Mouse (Mus musculus) embryonic facial prominence, embryonic 11.5 days (tissue): ENCODE data around the gene Ttn. TPM values are rescaled to one million over a fixed set of nuclear protein-coding genes. Genes with fewer than 3 reads are reported as not detected.
"Not testable (repeated sequence)": the region's sequence is repeated elsewhere in the genome, so short reads cannot be mapped to it uniquely, and the experiment has no call there.

Experiments used
- ATAC-seq: fragments of 200-750 bp; cut with Nextera tagmentation; replicated peaks from 2 replicates; pipeline ENCODE4 v1.8.0; 2017; ENCODE audit warnings: low read depth; ENCODE audit not compliant: insufficient number of reproducible peaks, low FRiP score, low TSS enrichment
- DNase-seq: peaks from one replicate; pipeline ENCODE4 v3.0.0-alpha.2; 2015; ENCODE audit warnings: low spot score
- H3K27ac ChIP-seq: fragments of 300-500 bp; sonication (generic); replicated peaks from 2 replicates; pipeline ENCODE4 v1.5.1; 2014; ENCODE audit warnings: mild to moderate bottlenecking, low read depth, low read length, control low read depth
- H3K27me3 ChIP-seq: fragments of 300-500 bp; sonication (generic); 2 replicates; pipeline ENCODE4 v1.6.1; 2014; ENCODE audit warnings: mild to moderate bottlenecking, low read length, moderate library complexity, mixed read lengths; ENCODE audit not compliant: control insufficient read depth, insufficient read depth
- H3K36me3 ChIP-seq: fragments of 300-500 bp; sonication (generic); replicated peaks from 2 replicates; pipeline ENCODE4 v1.6.1; 2014; ENCODE audit warnings: low read depth, mild to moderate bottlenecking, low read length, moderate library complexity, mixed read lengths; ENCODE audit not compliant: control insufficient read depth, insufficient read depth
- H3K4me1 ChIP-seq: fragments of 300-500 bp; sonication (generic); 2 replicates; pipeline ENCODE4 v1.6.1; 2014; ENCODE audit warnings: low read length, mixed read lengths; ENCODE audit not compliant: control insufficient read depth, insufficient read depth
- H3K4me2 ChIP-seq: fragments of 300-500 bp; sonication (generic); 2 replicates; pipeline ENCODE4 v1.6.1; 2014; ENCODE audit warnings: low read depth, mild to moderate bottlenecking, control low read depth, low read length, moderate library complexity
- H3K4me3 ChIP-seq: fragments of 300-500 bp; sonication (generic); 2 replicates; pipeline ENCODE4 v1.5.1; 2014; ENCODE audit warnings: low read depth, low read length, control low read depth
- H3K9ac ChIP-seq: fragments of 300-500 bp; sonication (generic); replicated peaks from 2 replicates; pipeline ENCODE4 v1.6.1; 2014; ENCODE audit warnings: mild to moderate bottlenecking, control low read depth, low read length
- H3K9me3 ChIP-seq: fragments of 300-500 bp; sonication (generic); replicated peaks from 2 replicates; pipeline ENCODE4 v1.6.1; 2016; ENCODE audit warnings: mild to moderate bottlenecking, low read length, inconsistent platforms, mixed read lengths; ENCODE audit not compliant: control insufficient read depth
- WGBS: fragments of 180-500 bp; shearing (Covaris S2); extraction: QIAGEN DNeasy Blood & Tissue Kit; methylation state at CpG from one replicate; pipeline ENCODE4 v1.1.7; 2014; 5-methylcytosine and 5-hydroxymethylcytosine counted together
- polyA plus RNA-seq: library from polyadenylated mRNA; unstranded; fragments of >200 nt; fragmentation: Nextera tagmentation; extraction: Ambion mirVana; gene quantifications from 2 replicates; pipeline ENCODE4 v1.2.1, GENCODE M21; 2014

The Ttn gene
- polyA plus RNA-seq = 3.4 and 5.0 TPM in 2 replicates

DNA sequence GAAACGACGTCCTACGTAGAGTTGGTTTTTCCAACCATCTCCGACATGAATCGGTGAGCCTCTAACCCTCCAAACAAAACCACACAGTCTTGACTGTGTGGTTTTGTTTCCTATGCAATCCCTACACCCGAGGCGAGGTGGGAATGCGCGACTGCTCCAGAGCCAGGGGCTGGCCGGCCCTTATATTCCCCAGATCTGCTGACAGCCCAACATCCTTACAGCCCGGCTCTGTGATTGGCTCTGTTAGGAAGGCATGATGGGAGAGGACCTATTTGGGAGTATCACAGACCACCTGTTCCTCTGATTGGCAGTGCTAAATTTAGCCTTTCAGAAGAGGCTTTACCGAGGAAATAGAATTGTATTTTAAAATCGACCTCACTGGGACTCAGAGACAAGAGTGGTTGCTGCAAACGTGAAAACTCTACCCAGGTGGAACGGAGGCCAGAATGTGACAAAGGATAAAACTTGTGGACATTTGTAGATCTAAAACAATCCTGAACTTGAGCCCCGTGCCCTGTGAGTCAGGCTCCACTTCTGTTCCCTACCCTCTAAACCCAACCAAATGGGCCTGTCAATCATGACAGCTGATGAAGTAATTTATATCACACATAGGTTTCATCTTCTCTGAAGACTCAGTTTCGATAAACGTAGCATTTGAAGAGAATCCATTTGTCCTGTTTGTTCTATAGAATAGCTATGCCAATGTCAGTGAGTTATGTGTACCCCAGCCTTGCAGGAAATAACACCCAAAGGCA, at the start of gene Ttn:
Ttn (minus strand) TSS at position 157 of the 755 bp plus-strand sequence.
- Histone ChIP-seq H3K4me2 (no peak within 1 kb of the TSS), H3K27ac (no peak within 1 kb of the TSS), H3K4me3 (no peak within 1 kb of the TSS), H3K9ac (no peak within 1 kb of the TSS), H3K36me3 (no peaks in the 10 kb centered on the region), H3K27me3 (no peaks in the 10 kb centered on the region), H3K4me1 (no peaks in the 10 kb centered on the region), H3K9me3 (no peaks in the 10 kb centered on the region)
- no peak for ATAC-seq
- 81% methylated on average over 18 of the region's 18 CpGs for WGBS
- DNase-seq = no peak

DNA sequence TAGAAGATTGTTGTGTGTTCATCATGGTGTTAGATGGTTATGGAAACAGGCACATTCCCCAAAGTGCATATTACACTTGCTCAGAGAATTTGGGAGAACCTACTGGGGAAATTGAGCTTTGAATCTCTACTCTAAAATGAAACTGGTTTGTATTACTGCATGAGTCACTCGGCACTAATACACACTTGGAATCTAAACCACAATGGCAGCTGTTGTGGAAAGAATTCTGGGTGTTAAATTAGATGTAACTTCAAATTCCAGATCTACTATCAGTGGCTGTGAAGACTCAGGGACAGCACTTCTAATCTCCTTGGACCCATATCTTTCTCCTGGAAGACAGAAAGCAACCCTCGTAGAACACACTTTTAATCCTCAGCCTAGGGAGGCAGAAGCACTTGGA, 38.3 kb upstream of the Ttn start:
- Histone ChIP-seq H3K4me3 (no peak overlapping the region), H3K4me2 (no peak overlapping the region), H3K9me3 (no peaks in the 10 kb centered on the region), H3K27me3 (no peaks in the 10 kb centered on the region), H3K4me1 (no peaks in the 10 kb centered on the region), H3K27ac (no peak overlapping the region), H3K9ac (no peak overlapping the region), H3K36me3 (no peaks in the 10 kb centered on the region)
- DNase-seq = no peak
- 83% methylated on average over 2 of the region's 2 CpGs for WGBS
- no peak for ATAC-seq

DNA sequence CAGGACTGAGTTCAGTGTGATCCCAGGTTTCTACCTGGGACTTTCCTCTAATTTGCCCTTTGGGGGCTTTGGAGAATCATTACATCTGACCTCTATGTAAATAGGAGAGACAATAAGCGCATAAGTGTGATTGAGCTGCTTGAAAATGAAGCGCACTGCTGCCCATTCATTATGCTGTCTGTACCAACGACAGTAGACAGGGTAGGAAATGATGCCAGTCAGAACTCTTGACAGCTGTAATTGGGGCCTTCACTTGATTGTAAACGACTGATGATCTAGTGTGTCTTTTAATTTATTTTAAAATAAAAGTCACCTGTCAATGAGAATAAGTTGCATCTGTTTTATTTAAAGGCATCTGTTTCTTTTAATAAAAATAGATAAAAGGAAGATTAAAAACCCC, 35.4 kb upstream of the Ttn start:
- ATAC-seq = no peak
- no peak overlapping the region for H3K4me2 ChIP-seq
- no peaks in the 10 kb centered on the region for H3K27me3 ChIP-seq
- H3K36me3 ChIP-seq = no peaks in the 10 kb centered on the region
- H3K9me3 ChIP-seq = no peaks in the 10 kb centered on the region
- no peak overlapping the region for H3K4me3 ChIP-seq
- 61% methylated on average over 4 of the region's 4 CpGs for WGBS
- no peaks in the 10 kb centered on the region for H3K4me1 ChIP-seq
- H3K27ac ChIP-seq = no peak overlapping the region
- no peak overlapping the region for H3K9ac ChIP-seq
- no peak for DNase-seq

DNA sequence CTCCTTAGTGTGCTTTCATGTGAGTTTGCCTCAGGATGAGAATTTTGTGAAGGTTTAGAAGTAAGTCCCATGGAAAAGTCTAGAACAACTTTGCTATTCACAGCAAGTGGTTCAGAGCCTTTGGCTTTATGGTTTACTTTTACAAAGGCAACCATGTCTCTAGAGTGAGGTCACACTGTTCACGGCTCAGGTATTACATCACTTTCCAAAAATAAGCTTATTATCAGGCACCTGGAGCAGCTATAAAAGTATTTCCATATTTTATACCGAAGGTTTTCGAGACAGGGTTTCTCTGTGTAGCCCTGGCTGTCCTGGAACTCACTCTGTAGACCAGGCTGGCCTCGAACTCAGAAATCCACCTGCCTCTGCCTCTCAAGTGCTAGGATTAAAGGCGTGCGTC, 31.1 kb upstream of the Ttn start:
- not testable (repeated sequence) for H3K4me1 ChIP-seq, ATAC-seq

DNA sequence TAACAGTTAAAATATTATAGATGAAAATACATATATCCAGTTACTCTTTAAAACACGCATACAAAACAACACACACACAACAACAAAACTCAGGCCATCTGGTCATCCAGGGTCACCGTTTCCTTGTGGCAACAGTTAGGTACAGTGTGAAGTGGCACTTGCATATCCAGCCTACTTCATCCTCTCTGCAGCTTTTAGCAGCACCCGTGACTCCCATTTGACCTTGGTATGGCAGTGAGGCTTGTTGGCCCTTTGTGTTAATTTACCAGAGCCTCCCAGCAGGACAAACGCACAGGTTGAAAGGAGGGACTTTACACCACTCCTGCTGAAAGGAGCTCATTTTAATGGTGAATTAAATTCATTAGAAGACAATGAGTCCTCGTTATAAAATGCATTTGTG, 29.6 kb upstream of the Ttn start:
- ATAC-seq (no peak), DNase-seq (no peak)
- H3K27me3 ChIP-seq = no peaks in the 10 kb centered on the region
- no peak overlapping the region for H3K27ac ChIP-seq
- H3K4me1 ChIP-seq = no peaks in the 10 kb centered on the region
- WGBS = 67% methylated on average over 5 of the region's 5 CpGs
- H3K36me3 ChIP-seq = no peaks in the 10 kb centered on the region
- no peak overlapping the region for H3K9ac ChIP-seq
- H3K4me3 ChIP-seq = no peak overlapping the region
- no peak overlapping the region for H3K4me2 ChIP-seq
- no peaks in the 10 kb centered on the region for H3K9me3 ChIP-seq

More for the DNA sequence above, 31.1 kb upstream of the Ttn start:
- H3K27ac ChIP-seq, H3K4me3 ChIP-seq, H3K4me2 ChIP-seq, DNase-seq, H3K27me3 ChIP-seq, H3K9me3 ChIP-seq, H3K9ac ChIP-seq, H3K36me3 ChIP-seq: not testable (repeated sequence)
- WGBS = 90% methylated on average over 6 of the region's 6 CpGs

DNA sequence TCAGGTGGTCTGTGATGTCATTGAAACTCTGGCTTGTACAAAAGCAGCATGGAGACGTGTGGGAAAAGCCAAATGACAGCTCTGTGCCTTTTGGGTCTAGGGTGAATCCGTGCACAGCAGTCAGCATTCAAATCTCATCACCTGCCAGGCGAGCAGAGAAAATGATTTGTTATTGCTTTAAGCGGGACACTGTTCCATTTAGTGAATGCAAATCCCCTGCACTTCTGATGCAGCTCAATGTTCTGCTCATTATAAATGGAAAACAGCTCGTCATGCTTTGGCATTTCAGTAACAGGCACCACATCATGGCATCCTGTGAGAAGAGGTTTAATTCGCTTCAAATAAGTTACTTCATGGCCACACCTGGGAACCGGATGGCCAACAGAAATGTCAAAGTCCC, 24.7 kb upstream of the Ttn start:
- no peak for ATAC-seq
- no peaks in the 10 kb centered on the region for H3K27me3 ChIP-seq

DNA sequence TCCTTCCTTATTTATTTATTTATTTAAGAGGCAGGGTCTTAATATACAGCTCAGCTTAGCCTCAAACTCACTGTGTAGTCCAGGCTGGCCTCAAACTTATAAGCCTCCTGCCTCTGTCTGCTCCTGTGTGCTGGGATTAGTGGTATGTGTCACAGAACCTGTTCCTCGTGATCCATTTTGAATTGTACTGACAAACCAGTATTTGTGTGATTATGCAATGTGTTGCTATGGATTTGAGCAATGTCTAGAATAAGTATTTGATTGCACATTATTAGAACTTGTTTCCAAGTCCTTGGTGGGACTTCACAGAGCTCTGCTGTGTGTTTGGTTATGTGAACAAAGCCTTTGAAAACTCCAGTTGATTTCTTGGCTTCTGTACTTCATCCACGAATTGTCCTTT, 20.8 kb upstream of the Ttn start:
- H3K4me2 ChIP-seq = no peak overlapping the region
- no peak for DNase-seq
- WGBS = 74% methylated on average over 2 of the region's 2 CpGs
- no peaks in the 10 kb centered on the region for H3K36me3 ChIP-seq
- H3K27ac ChIP-seq = no peak overlapping the region
- H3K9ac ChIP-seq = no peak overlapping the region
- no peak for ATAC-seq
- H3K27me3 ChIP-seq = no peaks in the 10 kb centered on the region
- no peaks in the 10 kb centered on the region for H3K9me3 ChIP-seq
- no peaks in the 10 kb centered on the region for H3K4me1 ChIP-seq
- no peak overlapping the region for H3K4me3 ChIP-seq

More for the DNA sequence above, 24.7 kb upstream of the Ttn start:
- Histone ChIP-seq H3K4me3 (no peak overlapping the region), H3K27ac (no peak overlapping the region), H3K9me3 (no peaks in the 10 kb centered on the region), H3K4me1 (no peaks in the 10 kb centered on the region), H3K9ac (no peak overlapping the region), H3K4me2 (no peak overlapping the region), H3K36me3 (no peaks in the 10 kb centered on the region)
- 85% methylated on average over 7 of the region's 7 CpGs for WGBS
- no peak for DNase-seq

DNA sequence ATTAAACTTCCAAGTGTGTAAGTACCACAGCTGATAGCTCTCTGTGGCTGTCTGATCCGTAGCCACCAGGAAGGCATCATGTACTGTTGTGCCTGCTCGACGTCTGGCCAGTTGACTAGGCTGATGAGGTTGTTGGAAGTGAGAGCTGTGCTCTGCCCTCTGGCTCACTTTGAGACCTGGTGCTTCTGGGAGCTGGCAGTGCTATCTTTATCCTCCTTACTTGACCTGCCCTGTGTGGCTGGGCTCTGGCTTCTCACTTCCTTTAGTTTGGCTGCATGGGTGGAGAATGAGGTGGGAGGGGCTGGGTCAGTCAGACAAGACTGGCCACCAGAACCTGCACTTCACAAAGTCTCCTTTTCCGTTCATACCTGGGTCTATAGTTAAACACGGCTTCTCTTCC, 16.0 kb upstream of the Ttn start:
- DNase-seq = no peak
- no peak overlapping the region for H3K27ac ChIP-seq
- H3K36me3 ChIP-seq = no peaks in the 10 kb centered on the region
- no peak overlapping the region for H3K4me2 ChIP-seq
- H3K4me1 ChIP-seq = no peaks in the 10 kb centered on the region
- no peak overlapping the region for H3K4me3 ChIP-seq
- 66% methylated on average over 5 of the region's 5 CpGs for WGBS
- H3K27me3 ChIP-seq = no peaks in the 10 kb centered on the region
- ATAC-seq = no peak
- H3K9me3 ChIP-seq = no peaks in the 10 kb centered on the region
- H3K9ac ChIP-seq = no peak overlapping the region
